Mouse (Mus musculus) embryonic stem cell, embryonic (primary cell): ENCODE data around the gene Icam4.

Source experiments
- CTCF ChIA-PET, 4 experiments: fragments of 300-600 bp in 2 of 4; fragments of 350-600 bp in 2 of 4; sonication (Branson Sonifier 250); formaldehyde crosslinking; loops; one replicate each; lab custom pipeline; 2022; ENCODE audit warnings: inconsistent platforms in 2 of 4; lab: Charles Lee
- POLR2A ChIA-PET, 4 experiments: fragments of 300-600 bp in 2 of 4; fragments of 350-600 bp in 2 of 4; sonication (Branson Sonifier 250); formaldehyde crosslinking; loops; one replicate each; lab custom pipeline; 2022; ENCODE audit warnings: antibody characterized with exemption in 4 of 4, inconsistent platforms in 1 of 4; lab: Charles Lee

The Icam4 gene

GRCm38 (mm10) chr9:21029291-21030054 lies at the start of gene Icam4:
TSS of gene Icam4 (plus strand) at chr9:21029373.
- CTCF ChIA-PET: interaction anchor here (0.5 to 3.2 kb wide), 29 partner anchors 9 to 587 kb away, joined by 3 to 25 read pairs (median 4); partner anchors contain the start of genes Icam1 (in 2 of the 4), Cdkn2d (in 1 of the 4), Eif3g (in 1 of the 4) and S1pr2 (in 1 of the 4)
- POLR2A ChIA-PET: interaction anchor here in 3 of 4 experiments (0.6 to 12.3 kb wide), 30 partner anchors 11 to 723 kb away, joined by 3 to 264 read pairs (median 4); partner anchors contain the start of genes Gm38431 (in 3 of the 3), Icam1 (in 3 of the 3), Raver1 (in 3 of the 3) and Mrpl4 (in 2 of the 3)

DNA sequence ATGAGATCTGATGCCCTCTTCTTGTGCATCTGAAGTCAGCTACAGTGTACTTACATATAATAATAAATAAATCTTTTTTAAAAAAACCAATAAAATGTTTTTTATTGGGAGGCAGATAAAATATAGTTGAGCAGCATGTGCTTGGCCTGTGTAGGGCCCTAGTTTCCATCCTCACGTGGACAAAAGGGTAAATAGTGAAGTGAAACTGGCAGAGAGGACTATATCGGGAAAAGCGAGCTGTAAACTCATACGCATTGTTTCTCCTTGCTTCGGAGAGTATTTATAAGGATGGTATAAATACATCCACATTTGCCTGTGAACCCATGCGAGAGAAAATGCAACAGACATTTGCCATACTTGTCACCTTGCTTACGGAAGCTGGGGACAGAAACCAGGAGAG lies 49.4 kb upstream of the Icam4 start:
- ChIA-PET POLR2A (interaction anchor here (0.6 to 22.4 kb wide), 41 partner anchors 9 to 511 kb away, joined by 3 to 411 read pairs (median 7); partner anchors contain the start of genes Icam1 (in 3 of the 4), Dnmt1 (in 2 of the 4), Angptl6 (in 1 of the 4) and Eif3g (in 1 of the 4)), CTCF (interaction anchor here in 2 of 4 experiments (0.9 to 1.4 kb wide), 5 partner anchors 16 to 328 kb away, joined by 3 to 4 read pairs (median 3); partner anchors contain the start of genes Eif3g (in 1 of the 2) and Pin1 (in 1 of the 2))

- CTCF ChIA-PET: interaction anchor here in 1 of 4 experiments (0.6 kb wide), 1 partner anchor 187 kb away, joined by 3 read pairs; no protein-coding TSS in a partner anchor
- POLR2A ChIA-PET: interaction anchor here in 3 of 4 experiments (0.6 to 22.4 kb wide), 28 partner anchors 8 to 339 kb away, joined by 3 to 411 read pairs (median 4); partner anchors contain the start of genes Dnmt1 (in 2 of the 3), Icam1 (in 2 of the 3), Mrpl4 (in 2 of the 3) and Ppan (in 2 of the 3)
Observed at GRCm38 (mm10) chr9:20982171-20982570, 47.0 kb upstream of the Icam4 start.

GRCm38 (mm10) chr9:20983169-20983568 lies 46.0 kb upstream of the Icam4 start:
- ChIA-PET CTCF (interaction anchor here in 1 of 4 experiments (0.8 kb wide), 1 partner anchor 11 kb away, joined by 3 read pairs; no protein-coding TSS in a partner anchor), POLR2A (interaction anchor here in 3 of 4 experiments (0.6 to 22.4 kb wide), 26 partner anchors 9 to 241 kb away, joined by 3 to 411 read pairs (median 4); partner anchors contain the start of genes Dnmt1 (in 2 of the 3), Gm38431 (in 2 of the 3), Icam1 (in 2 of the 3) and Raver1 (in 2 of the 3))

DNA sequence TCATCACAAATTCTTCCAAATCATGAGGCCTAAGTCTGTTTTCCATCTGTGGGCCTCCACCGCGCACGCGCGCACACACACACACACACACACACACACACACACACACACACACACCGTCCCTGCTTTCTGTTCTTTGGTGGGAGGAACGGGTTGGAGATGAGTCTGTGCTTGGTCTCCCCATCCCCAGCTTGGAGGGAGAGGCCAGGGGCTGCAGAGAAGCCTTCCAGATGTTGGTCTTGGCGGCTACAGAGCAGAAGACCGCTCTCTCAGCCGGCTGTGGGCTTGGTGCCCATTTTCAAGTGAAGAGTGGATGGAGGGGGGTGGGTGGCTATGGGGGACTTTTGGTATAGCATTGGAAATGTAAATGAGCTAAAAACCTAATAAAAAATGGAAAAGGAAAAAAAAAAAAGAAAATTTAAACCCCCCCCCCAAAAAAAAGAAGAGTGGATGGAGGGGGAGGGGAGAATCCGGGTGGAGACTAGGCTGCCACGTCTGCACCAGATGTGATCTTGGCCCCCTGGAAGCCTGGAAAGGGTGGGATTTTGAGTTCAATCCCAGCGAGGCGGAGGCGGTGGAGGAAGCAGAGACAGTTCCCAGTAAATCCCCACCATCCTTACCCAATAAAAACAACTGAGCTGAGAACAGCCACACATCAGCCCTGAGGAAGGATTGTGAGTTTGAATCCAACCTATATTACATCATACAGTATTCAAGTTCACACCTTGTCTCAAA lies 42.1 kb upstream of the Icam4 start:
- POLR2A ChIA-PET: interaction anchor here (0.6 to 22.4 kb wide), 22 partner anchors 9 to 345 kb away, joined by 3 to 411 read pairs (median 4); partner anchors contain the start of genes Mrpl4 (in 2 of the 4), S1pr2 (in 2 of the 4), Dnmt1 (in 1 of the 4) and Eif3g (in 1 of the 4)
- CTCF ChIA-PET: interaction anchor here in 3 of 4 experiments (0.6 to 1.7 kb wide), 6 partner anchors 14 to 174 kb away, joined by 3 to 7 read pairs (median 3); no protein-coding TSS in a partner anchor

- ChIA-PET POLR2A (interaction anchor here in 3 of 4 experiments (0.6 to 22.4 kb wide), 26 partner anchors 8 to 445 kb away, joined by 3 to 411 read pairs (median 4); partner anchors contain the start of genes Mrpl4 (in 2 of the 3), S1pr2 (in 2 of the 3), Dnmt1 (in 1 of the 3) and Icam1 (in 1 of the 3)), CTCF (interaction anchor here (0.5 to 1.7 kb wide), 8 partner anchors 10 to 174 kb away, joined by 3 to 7 read pairs (median 3); no protein-coding TSS in a partner anchor)
Observed at GRCm38 (mm10) chr9:20987953-20988352, 41.2 kb upstream of the Icam4 start.

DNA sequence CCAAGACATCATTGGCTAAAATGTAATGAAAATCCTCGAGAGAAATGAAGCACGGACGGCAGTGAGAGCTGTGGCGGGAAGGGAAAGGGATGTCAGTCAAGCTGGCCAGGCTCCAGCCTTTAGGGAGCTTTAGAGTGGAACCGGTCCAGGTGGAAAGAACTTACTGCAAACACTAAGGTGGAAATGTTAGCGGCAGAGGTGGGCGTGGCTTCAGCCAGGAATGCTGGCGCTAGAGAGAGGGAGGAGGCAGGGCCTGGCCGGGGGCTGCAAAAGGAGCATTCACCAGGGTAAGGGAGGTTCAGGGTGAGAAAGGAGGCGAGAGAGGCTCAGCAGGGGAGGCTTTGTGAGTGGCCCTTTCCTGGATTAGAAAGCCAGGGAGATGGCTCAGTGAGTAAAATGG lies 38.3 kb upstream of the Icam4 start:
- CTCF ChIA-PET: interaction anchor here in 2 of 4 experiments (0.5 to 0.7 kb wide), 3 partner anchors 89 to 1632 kb away, joined by 3 to 5 read pairs (median 3); no protein-coding TSS in a partner anchor
- POLR2A ChIA-PET: interaction anchor here (0.6 to 22.4 kb wide), 17 partner anchors 9 to 113 kb away, joined by 3 to 411 read pairs (median 4); partner anchors contain the start of genes Gm38431 (in 2 of the 4), Raver1 (in 2 of the 4), S1pr2 (in 2 of the 4) and Dnmt1 (in 1 of the 4)

GRCm38 (mm10) chr9:20991587-20991986 lies 37.6 kb upstream of the Icam4 start:
- POLR2A ChIA-PET: interaction anchor here (0.5 to 22.4 kb wide), 15 partner anchors 9 to 101 kb away, joined by 3 to 411 read pairs (median 4); partner anchors contain the start of genes S1pr2 (in 2 of the 4), Dnmt1 (in 1 of the 4), Gm38431 (in 1 of the 4) and Icam4 (in 1 of the 4)
- CTCF ChIA-PET: interaction anchor here in 1 of 4 experiments (0.6 to 0.7 kb wide), 2 partner anchors 19 to 42 kb away, joined by 3 to 7 read pairs; no protein-coding TSS in a partner anchor

- ChIA-PET POLR2A (interaction anchor here (0.7 to 22.4 kb wide), 19 partner anchors 11 to 118 kb away, joined by 3 to 411 read pairs (median 4); partner anchors contain the start of genes S1pr2 (in 2 of the 4), Dnmt1 (in 1 of the 4), Eif3g (in 1 of the 4) and Icam1 (in 1 of the 4)), CTCF (interaction anchor here (0.7 to 1.2 kb wide), 5 partner anchors 23 to 175 kb away, joined by 3 to 8 read pairs (median 4); no protein-coding TSS in a partner anchor)
Observed at GRCm38 (mm10) chr9:20993165-20993898, 35.8 kb upstream of the Icam4 start.

DNA sequence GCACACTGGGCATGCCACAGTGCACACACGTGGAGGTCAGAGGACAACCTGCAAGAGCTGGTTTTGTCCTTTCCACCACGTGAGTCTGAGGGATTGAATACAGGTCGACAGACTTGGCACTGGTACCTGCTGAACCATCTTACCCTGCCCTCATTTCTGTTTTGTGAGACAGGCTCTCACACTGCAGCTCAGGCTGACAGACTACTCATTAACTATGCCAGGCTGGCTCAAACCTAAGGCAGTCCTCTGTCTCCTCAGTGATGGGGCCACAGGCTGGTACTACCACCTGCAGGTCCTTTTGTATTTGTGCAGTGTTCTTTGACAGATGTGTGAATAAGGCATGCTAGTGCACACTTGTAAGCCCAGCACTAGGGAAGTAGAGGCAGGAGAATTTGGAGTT lies 34.1 kb upstream of the Icam4 start:
- POLR2A ChIA-PET: interaction anchor here in 3 of 4 experiments (0.6 to 22.4 kb wide), 17 partner anchors 10 to 117 kb away, joined by 3 to 411 read pairs (median 4); partner anchors contain the start of genes S1pr2 (in 2 of the 3), Dnmt1 (in 1 of the 3) and Eif3g (in 1 of the 3)
- CTCF ChIA-PET: interaction anchor here (0.6 to 1.9 kb wide), 9 partner anchors 16 to 280 kb away, joined by 3 to 9 read pairs (median 4); partner anchors contain the start of gene Eif3g (in 1 of the 4)

DNA sequence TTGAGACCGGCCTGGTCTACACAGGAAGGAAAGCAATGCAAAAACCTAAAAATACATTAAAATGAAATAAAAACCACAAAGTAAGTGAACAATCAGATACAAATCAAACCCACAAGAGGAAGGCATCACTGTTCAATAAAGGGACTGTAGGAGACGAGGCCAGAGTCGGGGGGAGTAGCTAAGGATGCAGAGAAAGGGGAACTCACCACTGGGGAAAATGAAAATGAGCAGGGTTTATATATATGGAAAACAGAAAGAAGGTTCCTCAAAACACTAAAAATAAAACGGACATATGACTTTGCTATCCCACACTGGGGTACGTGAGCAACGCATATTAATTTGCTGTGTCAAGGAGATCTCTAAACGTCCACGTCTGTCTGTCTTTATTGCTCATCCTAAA lies 32.1 kb upstream of the Icam4 start:
- POLR2A ChIA-PET: interaction anchor here in 3 of 4 experiments (0.5 to 22.4 kb wide), 22 partner anchors 9 to 1554 kb away, joined by 3 to 411 read pairs (median 5); partner anchors contain the start of genes S1pr2 (in 2 of the 3), Dnmt1 (in 1 of the 3), Eif3g (in 1 of the 3) and Gm38431 (in 1 of the 3)
- CTCF ChIA-PET: interaction anchor here (0.6 to 2.8 kb wide), 18 partner anchors 9 to 259 kb away, joined by 3 to 15 read pairs (median 5); partner anchors contain the start of gene Eif3g (in 2 of the 4)

GRCm38 (mm10) chr9:20998337-20998736 lies 30.8 kb upstream of the Icam4 start:
- ChIA-PET CTCF (interaction anchor here (0.6 to 2.8 kb wide), 27 partner anchors 9 to 175 kb away, joined by 3 to 15 read pairs (median 4); partner anchors contain the start of gene Eif3g (in 2 of the 4)), POLR2A (interaction anchor here in 3 of 4 experiments (0.5 to 22.4 kb wide), 24 partner anchors 11 to 120 kb away, joined by 3 to 411 read pairs (median 5); partner anchors contain the start of genes Eif3g (in 2 of the 3), S1pr2 (in 2 of the 3), Dnmt1 (in 1 of the 3) and Gm38431 (in 1 of the 3))

DNA sequence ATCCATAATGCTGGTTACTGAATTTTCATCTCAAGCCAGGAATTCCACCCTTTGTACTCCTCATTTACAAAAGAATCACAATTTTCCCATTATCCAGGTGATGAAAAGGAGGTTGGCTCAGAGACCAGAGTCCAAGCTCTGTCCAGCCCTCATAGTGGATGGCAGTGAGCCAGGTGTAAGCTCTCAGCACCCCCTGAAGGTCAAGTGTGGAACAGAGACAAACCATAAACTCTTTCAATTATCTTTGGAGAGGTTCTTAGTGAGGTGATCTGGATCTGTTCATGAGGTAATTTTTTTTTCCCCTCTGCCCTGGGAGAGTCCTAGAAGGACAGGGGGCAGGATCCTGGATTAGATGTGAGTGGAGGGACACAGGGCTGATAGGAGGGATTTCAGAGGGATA lies 28.4 kb upstream of the Icam4 start:
- CTCF ChIA-PET: interaction anchor here (0.6 to 2.2 kb wide), 32 partner anchors 9 to 260 kb away, joined by 3 to 12 read pairs (median 4); partner anchors contain the start of gene Eif3g (in 4 of the 4)
- POLR2A ChIA-PET: interaction anchor here (0.6 to 19.7 kb wide), 40 partner anchors 9 to 299 kb away, joined by 3 to 411 read pairs (median 4); partner anchors contain the start of genes Eif3g (in 3 of the 4), Gm38431 (in 2 of the 4), Raver1 (in 2 of the 4) and S1pr2 (in 2 of the 4)

GRCm38 (mm10) chr9:21001651-21002200 lies 27.4 kb upstream of the Icam4 start:
- ChIA-PET CTCF (interaction anchor here in 3 of 4 experiments (1.0 to 2.2 kb wide), 12 partner anchors 13 to 103 kb away, joined by 3 to 8 read pairs (median 4); partner anchors contain the start of gene Eif3g (in 3 of the 3)), POLR2A (interaction anchor here (0.6 to 19.7 kb wide), 33 partner anchors 8 to 219 kb away, joined by 3 to 411 read pairs (median 5); partner anchors contain the start of genes Icam1 (in 3 of the 4), S1pr2 (in 3 of the 4), Eif3g (in 2 of the 4) and Icam4 (in 1 of the 4))
